ENCODE assay signal across 8 mouse cellular contexts in genomic region chr2:144441386-144441915, GRCm38 (mm10).
A peak's percentile ranks its signal among the peaks of the same experiment; 100 is the strongest.
DNase-seq lines count a peak whose midpoint lies in the region; ATAC-seq and TF ChIP-seq lines count a peak whose summit lies in the region.

No protein-coding gene starts in this region.

- peak; percentile 52 for DNase-seq in hindbrain, postnatal 0 days (ENCODE audit: low spot score)
- DNase-seq in adipocyte (ENCODE audit: low spot score), result peak; percentile 93
- peak; percentile 13 for DNase-seq in gastrocnemius, postnatal 10 days
- DNase-seq in lung, postnatal 14 days, result peak; percentile 34
- DNase-seq in thymus, postnatal 36 days, result no peak
- no peak for DNase-seq in kidney, adult 11 months

- H3K27ac ChIP-seq in hindbrain, postnatal 0 days, result no peak overlapping the region
- no peak overlapping the region for H3K27ac ChIP-seq in hindbrain, embryonic 12.5 days

- H3K4me2 ChIP-seq in hindbrain, postnatal 0 days (ENCODE audit: low read depth, low read length), result no peak overlapping the region
- H3K4me2 ChIP-seq in hindbrain, embryonic 12.5 days (replicated peaks), result no peak overlapping the region

- H3K9ac ChIP-seq in hindbrain, postnatal 0 days (replicated peaks; ENCODE audit: low read length), result no peak overlapping the region
- no peak overlapping the region for H3K9ac ChIP-seq in hindbrain, embryonic 12.5 days

- 0 out of 2 replicates have a peak, but pooled peaks have one; percentile 40 for ATAC-seq in hindbrain, postnatal 0 days
- ATAC-seq in hindbrain, embryonic 12.5 days (ENCODE audit: low FRiP score), result no peak
- no peak for ATAC-seq in inflammation-experienced regulatory T-cells, adult 6 months

- no peaks in the 10 kb centered on the region for H3K27me3 ChIP-seq in hindbrain, postnatal 0 days (ENCODE audit: insufficient read depth, low read length)
- H3K27me3 ChIP-seq in hindbrain, embryonic 12.5 days, result no peaks in the 10 kb centered on the region

- H3K36me3 ChIP-seq in hindbrain, postnatal 0 days (ENCODE audit: insufficient read depth, low read length), result no peaks in the 10 kb centered on the region
- no peaks in the 10 kb centered on the region for H3K36me3 ChIP-seq in hindbrain, embryonic 12.5 days

- no peaks in the 10 kb centered on the region for H3K4me1 ChIP-seq in hindbrain, postnatal 0 days (ENCODE audit: insufficient read depth, low read length)
- no peaks in the 10 kb centered on the region for H3K4me1 ChIP-seq in hindbrain, embryonic 12.5 days

- no peak overlapping the region for H3K4me3 ChIP-seq in hindbrain, postnatal 0 days (ENCODE audit: low read length)
- no peak overlapping the region for H3K4me3 ChIP-seq in hindbrain, embryonic 12.5 days

- no peak for TF ChIP-seq CTCF in hindbrain, postnatal 0 days (IDR thresholded peaks at IDR 0.05; ENCODE audit: low read depth)

- H3K9me3 ChIP-seq in hindbrain, postnatal 0 days (ENCODE audit: low read length), result no peaks in the 10 kb centered on the region
- H3K9me3 ChIP-seq in hindbrain, embryonic 12.5 days (replicated peaks), result no peaks in the 10 kb centered on the region

- WGBS in hindbrain, postnatal 0 days, result 64% methylated on average over 11 of the region's 11 CpGs
- 89% methylated on average over 11 of the region's 11 CpGs for WGBS in hindbrain, embryonic 12.5 days

Comparison
In these comparisons a context has a peak if more than half of its experiments do, and no peak if none do; other contexts are left out.
1. DNase-seq: peak in hindbrain, postnatal 0 days (single experiment), adipocyte (single experiment), gastrocnemius, postnatal 10 days (single experiment) and lung, postnatal 14 days (single experiment); none in thymus, postnatal 36 days (0 of 2) and kidney, adult 11 months (single experiment).